Mouse (Mus musculus) MEL (cell line): ENCODE data around the gene Ubc. TPM values are rescaled to one million over a fixed set of nuclear protein-coding genes. Genes with fewer than 3 reads are reported as not detected.

ENCODE experiments used
- DNase-seq: peaks from one replicate; pipeline ENCODE4 v3.0.0; 2011; ENCODE audit warnings: low read depth, low spot score
- H3K27ac ChIP-seq: 2 replicates; pipeline ENCODE4 v1.5.1; 2012; ENCODE audit warnings: low read depth, mild to moderate bottlenecking, control low read depth, low read length, moderate library complexity; ENCODE audit not compliant: control insufficient read depth
- H3K27me3 ChIP-seq, 2 experiments: fragments of 150-350 bp in 1 of 2; sonication (generic) in 1 of 2; 2 replicates each; pipeline ENCODE4 v1.6.1; 2012; ENCODE audit warnings: low read length in 2 of 2, mild to moderate bottlenecking in 2 of 2, improper control_type of control experiment in 1 of 2, moderate library complexity in 1 of 2; ENCODE audit not compliant: insufficient read depth in 2 of 2, control insufficient read depth in 1 of 2
- H3K36me3 ChIP-seq, 2 experiments: 2 replicates each; pipeline ENCODE4 v1.6.1; 2012 to 2014; ENCODE audit warnings: low read length in 2 of 2, improper control_type of control experiment in 1 of 2, inconsistent platforms in 1 of 2, mild to moderate bottlenecking in 1 of 2; ENCODE audit not compliant: insufficient read depth in 2 of 2, control insufficient read depth in 1 of 2
- H3K4me1 ChIP-seq, 2 experiments: fragments of 150-350 bp in 1 of 2; sonication (generic) in 1 of 2; 2 replicates each; pipeline ENCODE4 v1.6.1; 2012; ENCODE audit warnings: low read length in 2 of 2, improper control_type of control experiment in 1 of 2, mild to moderate bottlenecking in 1 of 2; ENCODE audit not compliant: insufficient read depth in 2 of 2, control insufficient read depth in 1 of 2
- H3K4me3 ChIP-seq, 2 experiments: fragments of 150-350 bp in 1 of 2; sonication (generic) in 1 of 2; 2 replicates each; pipeline ENCODE4 v1.5.1; 2012; ENCODE audit warnings: low read depth in 2 of 2, low read length in 2 of 2, mild to moderate bottlenecking in 2 of 2, moderate library complexity in 2 of 2, control low read depth in 1 of 2, improper control_type of control experiment in 1 of 2; ENCODE audit not compliant: control insufficient read depth in 1 of 2, insufficient read depth in 1 of 2
- H3K79me2 ChIP-seq: 2 replicates; pipeline ENCODE4 v1.6.1; 2012; ENCODE audit warnings: mild to moderate bottlenecking, low read length, moderate library complexity; ENCODE audit not compliant: control insufficient read depth, poor library complexity, insufficient read depth
- H3K9ac ChIP-seq: 2 replicates; pipeline ENCODE4 v1.6.1; 2012; ENCODE audit warnings: low read depth, mild to moderate bottlenecking, control low read depth, low read length, moderate library complexity; ENCODE audit not compliant: control insufficient read depth, poor library complexity, severe bottlenecking
- H3K9me3 ChIP-seq: fragments of 150-350 bp; sonication (generic); replicated peaks from 2 replicates; pipeline ENCODE4 v1.6.1; 2012; ENCODE audit warnings: mild to moderate bottlenecking, low read length, improper control_type of control experiment, moderate library complexity; ENCODE audit not compliant: insufficient read depth
- BHLHE40 ChIP-seq: IDR thresholded peaks from 2 replicates; pipeline ENCODE4 v1.6.1; 2012; ENCODE audit warnings: low read depth, mild to moderate bottlenecking, inconsistent platforms, low read length, improper control_type of control experiment, borderline replicate concordance
- CHD1 ChIP-seq: IDR thresholded peaks from 2 replicates; pipeline ENCODE4 v1.6.1; 2012; ENCODE audit warnings: low read depth, mild to moderate bottlenecking, inconsistent platforms, low read length, improper control_type of control experiment
- CHD2 ChIP-seq: IDR thresholded peaks from 2 replicates; pipeline ENCODE4 v1.6.1; 2011; ENCODE audit warnings: low read length, improper control_type of control experiment
- CTCF ChIP-seq, 3 experiments: IDR thresholded peaks in 2 of 3; conservative IDR thresholded peaks in 1 of 3; 2 replicates each; pipeline ENCODE4 v1.5.1; 2011 to 2012; ENCODE audit warnings: low read length in 3 of 3, low read depth in 2 of 3, mild to moderate bottlenecking in 2 of 3, improper control_type of control experiment in 1 of 3, inconsistent platforms in 1 of 3, mixed read lengths in 1 of 3, moderate library complexity in 1 of 3; ENCODE audit not compliant: control insufficient read depth in 1 of 3, insufficient read depth in 1 of 3, poor library complexity in 1 of 3, severe bottlenecking in 1 of 3
- E2F4 ChIP-seq: IDR thresholded peaks from 2 replicates; pipeline ENCODE4 v1.6.1; 2011; ENCODE audit warnings: low read depth, low read length, improper control_type of control experiment, borderline replicate concordance
- EP300 ChIP-seq, 2 experiments: IDR thresholded peaks; 2 replicates each; pipeline ENCODE4 v1.6.1; 2011; ENCODE audit warnings: improper control_type of control experiment in 2 of 2, low read length in 2 of 2, low read depth in 1 of 2, mild to moderate bottlenecking in 1 of 2
- GABPA ChIP-seq: IDR thresholded peaks from 2 replicates; pipeline ENCODE4 v1.6.1; 2012; ENCODE audit warnings: low read depth, mild to moderate bottlenecking, inconsistent platforms, low read length, improper control_type of control experiment, moderate library complexity
- GATA1 ChIP-seq: IDR thresholded peaks from 2 replicates; pipeline ENCODE4 v1.6.1; 2011; ENCODE audit warnings: low read depth, low read length, improper control_type of control experiment
- HCFC1 ChIP-seq: IDR thresholded peaks from 2 replicates; pipeline ENCODE4 v1.6.1; 2012; ENCODE audit warnings: low read depth, mild to moderate bottlenecking, inconsistent platforms, low read length, improper control_type of control experiment, moderate library complexity
- JUND ChIP-seq: IDR thresholded peaks from 2 replicates; pipeline ENCODE4 v1.6.1; 2011; ENCODE audit warnings: low read depth, mild to moderate bottlenecking, improper control_type of control experiment, low read length
- MAX ChIP-seq: IDR thresholded peaks from 2 replicates; pipeline ENCODE4 v1.6.1; 2011; ENCODE audit warnings: low read length, improper control_type of control experiment
- MEF2A ChIP-seq: IDR thresholded peaks from 2 replicates; pipeline ENCODE4 v1.6.1; 2014; ENCODE audit warnings: low read depth, mild to moderate bottlenecking, inconsistent platforms, low read length, improper control_type of control experiment; ENCODE audit not compliant: poor library complexity, insufficient replicate concordance, severe bottlenecking; ENCODE audit errors: extremely low read depth
- MXI1 ChIP-seq: IDR thresholded peaks from 2 replicates; pipeline ENCODE4 v1.6.1; 2011; ENCODE audit warnings: mild to moderate bottlenecking, low read depth, low read length, improper control_type of control experiment
- MYC ChIP-seq: IDR thresholded peaks from 2 replicates; pipeline ENCODE4 v1.6.1; 2011; ENCODE audit warnings: low read depth, mild to moderate bottlenecking, low read length, improper control_type of control experiment, moderate library complexity
- NELFE ChIP-seq: IDR thresholded peaks from 2 replicates; pipeline ENCODE4 v1.6.1; 2011; ENCODE audit warnings: low read depth, low read length, improper control_type of control experiment
- NRF1 ChIP-seq: IDR thresholded peaks from 2 replicates; pipeline ENCODE4 v1.6.1; 2014; ENCODE audit warnings: low read depth, mild to moderate bottlenecking, inconsistent platforms, low read length, improper control_type of control experiment, moderate library complexity; ENCODE audit not compliant: poor library complexity, insufficient read depth, severe bottlenecking
- POLR2AphosphoS2 ChIP-seq: IDR thresholded peaks from 2 replicates; pipeline ENCODE4 v1.6.1; 2011; ENCODE audit warnings: low read length, improper control_type of control experiment
- POLR2AphosphoS5 ChIP-seq: IDR thresholded peaks from 2 replicates; pipeline ENCODE4 v1.6.1; 2012; ENCODE audit warnings: low read depth, borderline replicate concordance, mild to moderate bottlenecking, inconsistent platforms, low read length, moderate library complexity, mixed read lengths
- RAD21 ChIP-seq: IDR thresholded peaks from 2 replicates; pipeline ENCODE4 v1.6.1; 2011; ENCODE audit warnings: mild to moderate bottlenecking, low read depth, low read length, improper control_type of control experiment
- RCOR1 ChIP-seq: IDR thresholded peaks from 2 replicates; pipeline ENCODE4 v1.6.1; 2012; ENCODE audit warnings: low read depth, mild to moderate bottlenecking, inconsistent platforms, low read length, improper control_type of control experiment
- SIN3A ChIP-seq: IDR thresholded peaks from 2 replicates; pipeline ENCODE4 v1.6.1; 2012; ENCODE audit warnings: low read length, improper control_type of control experiment, inconsistent platforms
- SMC3 ChIP-seq: IDR thresholded peaks from 2 replicates; pipeline ENCODE4 v1.6.1; 2011; ENCODE audit warnings: low read depth, low read length, improper control_type of control experiment
- TAL1 ChIP-seq: IDR thresholded peaks from 2 replicates; pipeline ENCODE4 v1.6.1; 2012; ENCODE audit warnings: mild to moderate bottlenecking, inconsistent platforms, low read length, moderate library complexity, mixed read lengths
- TBP ChIP-seq: IDR thresholded peaks from 2 replicates; pipeline ENCODE4 v1.8.0; 2011; ENCODE audit warnings: low read depth, low read length, improper control_type of control experiment
- TCF12 ChIP-seq: IDR thresholded peaks from 2 replicates; pipeline ENCODE4 v1.6.1; 2014; ENCODE audit warnings: low read depth, mild to moderate bottlenecking, inconsistent platforms, low read length, improper control_type of control experiment, moderate library complexity
- UBTF ChIP-seq: IDR thresholded peaks from 2 replicates; pipeline ENCODE4 v1.6.1; 2012; ENCODE audit warnings: low read depth, mild to moderate bottlenecking, inconsistent platforms, low read length, improper control_type of control experiment, moderate library complexity, borderline replicate concordance; ENCODE audit not compliant: insufficient read depth
- USF1 ChIP-seq: IDR thresholded peaks from 2 replicates; pipeline ENCODE4 v1.6.1; 2014; ENCODE audit warnings: low read depth, mild to moderate bottlenecking, inconsistent platforms, low read length, improper control_type of control experiment, moderate library complexity
- USF2 ChIP-seq, 2 experiments: IDR thresholded peaks; 2 replicates each; pipeline ENCODE4 v1.6.1; 2011 to 2012; ENCODE audit warnings: improper control_type of control experiment in 2 of 2, low read length in 2 of 2, borderline replicate concordance in 1 of 2, inconsistent platforms in 1 of 2, low read depth in 1 of 2, mild to moderate bottlenecking in 1 of 2; ENCODE audit not compliant: insufficient read depth in 1 of 2
- ZC3H11A ChIP-seq: IDR thresholded peaks from 2 replicates; pipeline ENCODE4 v1.6.1; 2012; ENCODE audit warnings: low read depth, mild to moderate bottlenecking, inconsistent platforms, low read length, improper control_type of control experiment
- ZKSCAN1 ChIP-seq: IDR thresholded peaks from 2 replicates; pipeline ENCODE4 v1.6.1; 2012; ENCODE audit warnings: low read depth, mild to moderate bottlenecking, inconsistent platforms, low read length, improper control_type of control experiment, moderate library complexity
- ZMIZ1 ChIP-seq: IDR thresholded peaks from 2 replicates; pipeline ENCODE4 v1.6.1; 2012; ENCODE audit warnings: low read depth, mild to moderate bottlenecking, inconsistent platforms, low read length, improper control_type of control experiment, moderate library complexity
- ZNF384 ChIP-seq: IDR thresholded peaks from 2 replicates; pipeline ENCODE4 v1.6.1; 2012; ENCODE audit warnings: low read depth, mild to moderate bottlenecking, inconsistent platforms, low read length, improper control_type of control experiment
- polyA plus RNA-seq, 2 experiments: library from polyadenylated mRNA; stranded (reverse) in 1 of 2; unstranded in 1 of 2; fragments of >175 nt in 1 of 2; fragments of >200 nt in 1 of 2; gene quantifications; 2 replicates each; pipeline versions ENCODE4 v1.2.1 to v1.2.4; 2012; ENCODE audit warnings: low replicate concordance in 2 of 2, low read depth in 1 of 2; ENCODE audit not compliant: insufficient read length in 2 of 2, insufficient read depth in 1 of 2, missing spikeins in 1 of 2
- total RNA-seq: library from RNA; depleted of rRNA; stranded (reverse); fragments of 300-350 nt; gene quantifications from 2 replicates; pipeline ENCODE4 v1.2.3, GENCODE M21; 2012

The Ubc gene
- total and polyA plus RNA-seq, 3 experiments, result 113 to 1,075 (median 511) TPM

GRCm38 (mm10) chr5:125341459-125342090 lies 48.4 kb downstream of the Ubc start (continued):
- TF ChIP-seq GABPA (no peak), USF2 (IDR thresholded peaks at IDR 0.05; ENCODE audit: borderline replicate concordance in 1 of 2, insufficient read depth in 1 of 2, low read depth in 1 of 2, low read length in 2 of 2) (no peak)

GRCm38 (mm10) chr5:125340547-125341262 lies 49.3 kb downstream of the Ubc start, which contains the start of gene Scarb1:
Scarb1 (minus strand) TSS chr5:125341094.
- peaks cover 3 to 9% of the 10 kb centered on the region in 2 experiments for H3K36me3 ChIP-seq
- DNase-seq, result peak; percentile 93
- H3K9me3 ChIP-seq, result no peaks in the 10 kb centered on the region
- no peaks in the 10 kb centered on the region for H3K27me3 ChIP-seq
- peaks cover 3 to 19% of the 10 kb centered on the region in 2 experiments for H3K4me1 ChIP-seq
- peak within 1 kb of the TSS; percentile 68 to 85 for H3K4me3 ChIP-seq
- peak within 1 kb of the TSS; percentile 74 for H3K9ac ChIP-seq
- peak within 1 kb of the TSS; percentile 62 for H3K27ac ChIP-seq
- peaks cover 45% of the 10 kb centered on the region for H3K79me2 ChIP-seq
- TF ChIP-seq SIN3A, result peak; percentile 52
- no peak for TF ChIP-seq USF1
- no peak for TF ChIP-seq UBTF
- no peak for TF ChIP-seq ZNF384
- TF ChIP-seq E2F4, result no peak
- TF ChIP-seq MXI1, result peak; percentile 97
- TF ChIP-seq JUND, result no peak
- TF ChIP-seq TBP, result peak; percentile 76
- peak; percentile 48; the same call in 1 of the 2 replicates for TF ChIP-seq TCF12
- TF ChIP-seq NRF1, result 0 out of 2 replicates have a peak, but pooled peaks have one; percentile 5
- TF ChIP-seq MYC, result no peak
- TF ChIP-seq ZMIZ1, result peak; percentile 85
- no peak for TF ChIP-seq CTCF (IDR thresholded peaks at IDR 0.05 in 2 of 3, conservative IDR thresholded peaks at IDR 0.05 in 1 of 3; ENCODE audit: control insufficient read depth in 1 of 3, insufficient read depth in 1 of 3, low read depth in 2 of 3, low read length in 3 of 3, poor library complexity in 1 of 3, severe bottlenecking in 1 of 3)
- TF ChIP-seq RAD21, result no peak
- TF ChIP-seq GABPA, result no peak
- TF ChIP-seq CHD2, result no peak
- TF ChIP-seq BHLHE40, result no peak
- no peak for TF ChIP-seq ZC3H11A
- no peak for TF ChIP-seq GATA1
- TF ChIP-seq MAX, result 0 out of 2 replicates have a peak, but pooled peaks have one; percentile 35
- no peak for TF ChIP-seq RCOR1
- no peak for TF ChIP-seq HCFC1
- TF ChIP-seq POLR2AphosphoS5, result peak; percentile 62; the same call in 1 of the 2 replicates
- no peak for TF ChIP-seq USF2 (IDR thresholded peaks at IDR 0.05; ENCODE audit: borderline replicate concordance in 1 of 2, insufficient read depth in 1 of 2, low read depth in 1 of 2, low read length in 2 of 2)
- TF ChIP-seq EP300 (IDR thresholded peaks at IDR 0.05; ENCODE audit: low read depth in 1 of 2, low read length in 2 of 2), result no peak
- TF ChIP-seq MEF2A, result no peak
- no peak for TF ChIP-seq TAL1
- no peak for TF ChIP-seq ZKSCAN1
- TF ChIP-seq POLR2AphosphoS2, result peak; percentile 60; the same call in 1 of the 2 replicates
- TF ChIP-seq NELFE, result peak; percentile 96
- no peak for TF ChIP-seq CHD1
- TF ChIP-seq SMC3, result no peak
